Mouse (Mus musculus) brain, adult 2 months (tissue): ENCODE data around the gene Ncmap.

Experiments
- DNase-seq: peaks from one replicate; pipeline ENCODE4 v3.0.0; 2011; ENCODE audit warnings: low read depth, low spot score

Gene Ncmap

GRCm38 (mm10) chr4:135353066-135353793 is 44.8 kb downstream of the Ncmap start, which contains the start of gene Srrm1:
Gene Srrm1, minus strand, starts transcription at chr4:135353321.
- DNase-seq: peak; percentile 99

GRCm38 (mm10) chr4:135352326-135353065 is 45.5 kb downstream of the Ncmap start:
- peak; percentile 30 for DNase-seq

- DNase-seq: no peak
Measured at GRCm38 (mm10) chr4:135337376-135337942, 60.6 kb downstream of the Ncmap start.

GRCm38 (mm10) chr4:135336023-135336357 is 62.0 kb downstream of the Ncmap start:
- DNase-seq: no peak

GRCm38 (mm10) chr4:135335327-135336022 is 62.6 kb downstream of the Ncmap start:
- DNase-seq: no peak

- no peak for DNase-seq
Measured at GRCm38 (mm10) chr4:135326469-135326868, 71.6 kb downstream of the Ncmap start.

GRCm38 (mm10) chr4:135326046-135326445 is 72.0 kb downstream of the Ncmap start:
- DNase-seq: peak; percentile 48

- no peak for DNase-seq
Measured at GRCm38 (mm10) chr4:135323021-135323420, 75.0 kb downstream of the Ncmap start.
